Mouse (Mus musculus) kidney, postnatal 14 days (tissue): ENCODE measurements around the gene Nat8f6.
A peak's percentile ranks its signal among the peaks of the same experiment; 100 is the strongest.
"Not testable (repeated sequence)": the region's sequence is repeated elsewhere in the genome, so short reads cannot be mapped to it uniquely, and the experiment has no call there.

ENCODE experiments used
- DNase-seq: peaks from one replicate; pipeline ENCODE4 v3.0.0; 2022; ENCODE audit warnings: mixed read lengths

Gene Nat8f6

DNA sequence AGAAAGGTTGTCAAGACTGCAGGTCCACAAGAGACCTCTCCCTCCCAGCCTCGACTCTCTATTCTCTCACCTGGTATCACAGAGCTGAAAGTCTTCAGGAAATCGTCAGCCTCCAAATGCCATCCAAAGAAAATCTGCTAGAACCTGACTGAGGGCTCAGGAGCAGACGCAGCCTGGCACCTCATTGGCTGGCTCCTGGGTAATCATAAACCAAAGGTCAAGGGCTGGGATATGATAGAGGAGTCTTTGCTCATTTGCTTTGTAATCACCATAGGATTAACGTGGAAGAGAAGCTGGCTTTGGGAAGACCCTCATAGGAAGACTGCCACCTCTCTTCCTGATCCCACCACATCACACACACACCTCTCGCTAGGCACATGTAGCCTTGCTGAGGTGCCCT, at the start of gene Nat8f6, which contains the start of gene Nat8f5:
Nat8f6 (minus strand) TSS at position 118 of the 400 bp plus-strand sequence.
Nat8f5 (minus strand) TSS at position 136 of the 400 bp plus-strand sequence.
- no peak for DNase-seq

DNA sequence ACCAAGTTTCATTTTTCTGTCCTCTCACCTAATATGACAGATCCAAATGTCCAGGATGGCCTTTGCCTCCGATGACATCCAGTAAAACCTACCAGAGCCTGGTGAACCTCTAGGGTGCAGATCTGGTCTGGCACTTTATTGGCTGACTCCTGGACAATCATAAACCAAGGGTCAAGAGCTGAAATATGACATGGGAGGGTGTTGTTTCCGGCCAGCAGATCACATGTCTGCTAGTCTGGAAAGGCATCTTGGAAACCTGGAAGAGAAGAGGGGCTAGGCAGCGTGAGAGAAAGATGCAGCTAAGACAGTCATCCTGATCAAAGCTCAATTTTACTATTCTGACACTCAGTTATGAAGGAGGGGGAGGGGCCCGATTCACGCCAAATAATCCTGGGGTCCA, 48.3 kb upstream of the Nat8f6 start, which contains the start of gene Nat8f2:
Nat8f2 (minus strand) TSS at position 153 of the 400 bp plus-strand sequence.
- DNase-seq, result not testable (repeated sequence)

DNA sequence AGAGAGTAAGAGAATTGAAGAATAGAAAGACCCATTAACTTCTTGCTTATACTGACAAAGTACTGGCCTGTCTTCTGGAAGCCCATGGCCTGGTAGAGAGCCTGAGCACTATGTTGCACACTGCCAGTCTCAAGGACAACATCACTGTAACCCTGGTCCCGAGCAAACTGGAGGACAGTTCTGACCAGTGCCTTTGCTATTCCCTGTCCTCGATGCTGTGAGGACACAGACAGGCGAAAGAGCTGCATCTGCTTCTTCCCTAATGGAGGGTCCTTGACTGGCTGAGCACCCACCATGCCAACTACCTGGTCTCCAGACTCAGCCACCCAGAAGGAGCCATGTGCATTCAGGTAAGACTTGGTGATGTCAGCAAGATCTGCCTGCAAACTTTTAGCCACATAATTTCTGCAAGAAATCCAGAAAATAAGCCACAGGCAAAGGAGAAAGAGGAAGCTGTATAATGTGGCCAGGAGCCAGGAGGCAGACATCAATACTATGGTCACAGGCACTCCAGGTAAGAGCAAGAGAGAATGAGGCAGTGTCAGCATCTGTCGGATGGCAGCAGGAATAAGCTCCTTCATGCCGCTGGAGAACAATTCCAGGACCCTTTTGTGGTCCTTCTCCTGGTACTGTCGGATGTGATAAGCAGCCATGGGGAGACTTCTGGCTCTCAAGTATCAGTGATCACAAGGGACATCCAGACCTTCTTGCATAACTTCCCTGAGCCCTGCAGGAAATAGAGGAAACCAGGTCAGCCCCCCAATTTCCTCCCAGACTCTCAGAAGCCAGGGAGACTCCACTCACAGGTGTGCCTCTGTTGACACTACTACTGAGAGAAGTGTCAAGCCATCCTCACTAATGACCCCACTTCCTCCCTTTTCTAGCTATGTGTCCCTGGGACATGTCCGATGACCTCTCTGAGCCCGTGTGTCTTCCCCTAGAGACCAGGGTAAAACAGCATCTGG, 47.3 kb upstream of the Nat8f6 start:
- peak; percentile 52 for DNase-seq

DNA sequence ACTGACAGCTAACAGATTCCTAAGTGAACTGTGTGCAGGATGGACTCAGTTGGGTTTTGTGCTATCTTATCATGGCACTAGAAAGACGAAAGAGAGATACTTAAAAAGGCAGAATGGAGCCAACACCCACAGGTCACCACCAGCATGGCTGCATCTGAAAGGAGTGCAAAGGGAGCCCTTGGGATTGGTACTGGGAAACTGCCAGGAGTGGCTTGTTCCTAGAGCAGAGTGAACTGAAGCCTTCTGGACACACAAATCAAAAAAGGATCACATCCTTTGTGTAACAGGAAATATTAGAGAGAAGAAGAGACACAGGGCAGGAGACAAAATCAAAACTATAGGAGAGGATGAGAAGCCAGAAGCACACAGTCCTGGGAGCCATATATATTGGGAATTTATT, 46.2 kb upstream of the Nat8f6 start:
- not testable (repeated sequence) for DNase-seq

DNA sequence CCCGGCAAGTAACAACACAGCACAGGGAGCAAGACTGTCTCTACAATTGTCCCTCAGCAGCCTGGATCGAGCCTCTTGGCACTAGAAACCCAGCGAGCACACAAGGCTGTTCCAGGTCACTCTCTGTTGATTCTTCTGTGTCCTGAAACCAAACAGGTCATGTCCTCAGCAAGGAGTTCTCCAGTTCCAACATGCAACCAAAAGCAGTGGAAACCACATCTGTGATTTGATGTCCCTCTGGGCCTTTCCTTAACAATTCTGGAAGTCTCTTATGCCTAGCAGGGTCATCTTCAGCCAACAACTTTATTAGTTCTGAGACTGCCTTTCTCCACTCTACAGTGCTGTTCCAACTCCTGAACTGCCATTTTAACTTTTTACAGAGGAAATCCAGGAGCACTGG, 45.4 kb upstream of the Nat8f6 start:
- not testable (repeated sequence) for DNase-seq

DNA sequence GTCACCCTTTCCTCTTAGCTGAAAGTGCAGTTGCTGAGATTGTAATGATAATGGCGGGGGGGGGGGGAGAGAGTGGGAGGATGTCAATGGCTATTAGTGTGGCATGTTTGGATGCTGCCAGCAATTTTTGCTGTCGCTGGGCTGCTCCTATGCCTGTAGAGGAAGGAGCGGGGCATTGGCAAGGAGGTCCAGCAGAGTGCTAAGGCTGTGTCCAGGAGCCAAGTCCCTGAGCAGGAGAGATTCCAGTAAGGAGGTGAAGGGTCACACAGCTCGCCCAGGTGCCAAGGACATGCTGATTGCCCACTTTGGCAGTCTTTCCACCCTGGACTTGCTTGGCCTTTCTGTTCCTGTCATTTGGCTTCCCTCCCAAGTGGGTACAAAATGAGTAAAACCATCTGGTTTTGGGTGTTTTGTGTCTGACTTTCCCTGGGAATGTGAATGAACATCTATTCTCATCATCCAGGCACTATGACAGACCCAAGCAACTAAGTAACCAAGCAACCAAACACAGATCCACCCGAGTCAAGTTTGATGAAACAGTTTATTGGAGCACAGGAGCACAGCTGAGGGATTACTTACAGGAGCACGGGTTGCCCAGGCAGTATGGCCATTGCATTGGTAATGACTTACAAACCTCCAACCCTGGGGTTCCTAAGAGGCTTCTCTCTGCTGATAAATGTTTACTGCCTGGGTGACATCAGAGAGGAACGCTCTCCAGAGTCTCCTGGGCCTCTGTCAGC, 44.3 kb upstream of the Nat8f6 start:
- DNase-seq, result not testable (repeated sequence)

DNA sequence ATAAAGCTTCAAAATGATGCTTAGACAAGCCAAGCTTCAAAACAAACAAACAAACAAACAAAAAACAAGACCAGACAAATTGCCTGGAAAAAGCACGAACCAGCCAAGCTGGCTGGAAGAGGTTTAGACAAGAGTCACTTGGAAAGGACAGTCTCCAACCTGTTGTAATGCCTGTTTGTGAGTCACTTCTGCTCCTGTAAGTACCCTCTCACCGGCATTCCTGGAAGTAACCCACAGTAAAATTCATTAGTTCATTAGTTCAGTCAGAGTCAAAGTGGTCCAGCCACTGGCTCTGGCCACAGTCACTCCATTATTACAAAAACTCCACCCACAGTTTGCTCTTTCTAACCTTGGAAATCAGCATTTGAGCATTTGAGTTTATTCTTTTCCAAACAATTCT, 43.1 kb upstream of the Nat8f6 start:
- DNase-seq, result no peak

DNA sequence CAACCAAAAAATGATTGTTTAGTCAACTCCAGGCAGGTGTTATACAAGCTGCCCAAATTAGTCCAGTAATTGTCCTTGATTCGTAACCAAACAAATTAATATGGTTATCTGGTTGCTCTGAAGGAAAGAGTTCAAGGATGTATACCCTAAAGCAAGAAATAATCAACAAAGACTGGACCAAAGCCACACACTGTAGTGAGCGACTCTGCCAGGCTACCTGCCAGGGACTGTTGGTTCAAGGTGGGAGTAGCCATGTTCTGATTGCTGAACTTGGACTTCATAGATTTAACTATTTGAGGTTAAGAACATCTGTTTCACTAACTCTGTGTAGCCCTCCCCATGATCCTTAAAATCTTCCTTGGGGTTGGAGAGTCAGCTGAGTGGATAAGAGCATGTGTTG, 42.4 kb upstream of the Nat8f6 start:
- DNase-seq, result no peak

DNA sequence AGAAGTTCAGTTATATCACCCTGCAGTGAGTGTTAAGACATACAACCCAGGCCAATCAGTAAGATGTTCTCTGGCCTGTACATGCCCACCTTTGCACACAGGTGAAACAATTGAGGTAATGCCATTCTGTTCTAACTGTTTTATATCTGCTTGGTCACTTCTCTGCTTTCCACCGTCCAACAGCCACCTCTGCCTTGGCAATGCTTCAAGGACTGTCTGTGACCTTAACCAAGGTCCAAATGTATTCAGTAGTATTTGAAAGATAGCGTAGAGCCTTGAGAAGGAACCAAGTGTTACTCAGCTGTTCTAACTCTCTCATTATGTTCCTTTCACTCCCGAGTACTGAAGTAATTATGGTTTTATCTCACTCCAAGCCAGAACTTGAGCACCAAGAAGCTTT, 41.8 kb upstream of the Nat8f6 start:
- no peak for DNase-seq

DNA sequence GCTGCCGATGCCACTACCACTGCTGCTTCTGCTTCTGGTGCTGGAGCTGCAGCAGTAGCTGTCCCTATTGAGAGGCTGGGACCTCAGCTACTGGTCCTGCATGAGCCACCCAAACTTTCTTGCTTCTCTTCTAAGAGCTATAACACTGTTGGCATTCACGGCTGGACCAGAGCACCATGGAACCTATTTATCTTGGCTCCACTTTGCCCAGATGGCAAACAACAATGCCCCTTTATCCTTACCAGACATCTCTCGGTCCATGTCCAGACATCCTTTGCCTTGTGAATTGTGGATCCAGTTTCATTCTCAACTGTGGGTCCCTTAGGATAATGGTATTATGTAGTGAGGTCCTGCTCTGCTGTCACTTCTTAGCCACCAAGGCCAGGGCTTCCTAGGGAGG, 40.5 kb upstream of the Nat8f6 start:
- DNase-seq, result no peak

DNA sequence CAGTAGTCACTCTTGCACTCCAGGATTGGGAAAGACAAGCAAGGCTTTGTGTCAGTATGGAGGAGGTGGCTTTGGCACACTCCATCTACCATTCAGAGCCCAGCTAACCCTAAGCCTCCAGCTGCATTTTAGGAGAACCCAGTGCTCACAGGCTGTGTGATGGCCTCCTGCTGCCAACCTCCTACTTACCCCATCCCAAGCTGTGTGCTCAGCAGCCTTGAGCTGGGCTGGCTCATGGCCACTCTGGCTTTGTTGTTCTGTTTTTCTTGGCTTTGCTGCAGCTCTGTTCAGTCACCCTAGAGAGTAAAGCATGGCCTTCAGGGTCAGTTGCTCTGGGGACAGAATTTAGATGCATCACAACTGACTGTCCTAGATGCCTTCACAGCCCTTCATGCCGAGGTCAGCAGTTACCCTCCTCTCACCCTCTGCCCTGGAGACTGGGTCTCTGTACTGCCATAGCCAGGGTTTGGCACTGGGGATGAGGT, 35.5 kb upstream of the Nat8f6 start:
- DNase-seq, result peak; percentile 83

DNA sequence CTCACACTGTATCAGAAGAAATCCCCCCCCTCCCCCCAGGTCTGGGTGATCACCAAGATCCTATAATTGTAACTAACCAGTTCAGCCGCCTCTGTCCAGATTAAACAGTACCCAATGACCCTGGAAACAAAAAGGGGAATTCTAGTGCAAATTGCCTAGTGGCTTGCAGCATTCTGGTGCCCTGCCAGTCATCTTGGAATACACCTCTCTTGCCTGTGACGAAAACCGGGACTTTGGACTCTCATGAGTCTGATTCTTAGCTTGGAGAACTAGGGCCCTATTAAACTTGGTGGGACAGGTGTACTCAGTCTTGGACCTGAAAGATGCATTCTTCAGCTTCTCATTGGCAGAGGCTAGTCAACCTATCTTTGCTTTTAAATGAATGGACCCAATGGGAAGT, 32.7 kb upstream of the Nat8f6 start:
- peak; percentile 27 for DNase-seq

DNA sequence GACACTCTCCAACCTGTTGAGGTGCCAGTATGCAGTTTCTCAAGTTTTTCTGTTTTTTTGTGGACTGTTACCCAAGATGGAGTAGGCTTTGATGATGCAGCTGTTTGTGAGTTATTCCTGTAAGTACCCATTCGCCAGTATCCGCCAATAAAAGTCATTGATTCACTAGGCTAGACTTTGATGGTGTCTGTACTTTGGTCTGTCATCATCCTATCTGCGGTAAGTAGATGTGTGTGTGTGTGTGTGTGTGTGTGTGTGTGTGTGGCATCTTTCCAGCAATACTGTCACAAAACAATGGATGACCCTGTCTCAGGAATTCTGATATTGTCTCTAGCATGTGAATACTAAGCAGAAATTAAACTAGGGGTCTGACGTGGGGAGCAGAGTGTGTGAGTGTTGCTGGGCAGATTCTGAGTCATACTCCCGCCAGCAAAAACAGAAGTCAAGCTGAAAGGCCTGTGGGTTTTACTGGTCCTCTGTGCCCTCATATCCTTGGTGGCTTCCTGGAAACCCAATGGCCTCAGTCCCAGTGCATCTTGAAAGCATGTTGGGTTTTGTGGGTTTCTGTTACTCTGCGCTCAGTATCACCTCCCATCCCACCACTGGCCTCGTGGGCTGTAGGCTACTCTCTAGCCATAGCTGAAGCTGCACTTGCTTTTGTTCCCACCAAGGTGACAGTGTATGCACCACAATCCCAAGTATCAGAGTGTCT, 30.5 kb upstream of the Nat8f6 start:
- no peak for DNase-seq

DNA sequence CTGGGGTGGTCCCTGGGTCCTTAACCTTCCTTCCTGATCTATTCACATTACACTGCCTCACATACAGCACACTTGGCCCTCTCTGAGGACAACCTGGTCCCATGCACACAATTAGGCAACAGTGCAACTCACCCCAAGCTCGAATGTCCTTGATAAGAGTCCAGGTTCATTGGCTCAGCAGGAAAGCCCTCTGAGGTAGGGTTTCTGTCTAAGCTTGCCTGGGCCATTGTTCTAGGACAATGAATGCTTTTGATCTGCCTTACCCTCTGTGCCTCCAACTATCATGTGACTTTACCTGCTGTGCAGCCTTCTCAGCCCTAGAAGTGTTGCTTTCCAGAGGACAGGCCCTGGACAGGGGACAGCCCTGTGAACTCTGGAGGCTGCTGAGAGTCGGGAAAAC, 28.5 kb upstream of the Nat8f6 start:
- DNase-seq, result no peak

DNA sequence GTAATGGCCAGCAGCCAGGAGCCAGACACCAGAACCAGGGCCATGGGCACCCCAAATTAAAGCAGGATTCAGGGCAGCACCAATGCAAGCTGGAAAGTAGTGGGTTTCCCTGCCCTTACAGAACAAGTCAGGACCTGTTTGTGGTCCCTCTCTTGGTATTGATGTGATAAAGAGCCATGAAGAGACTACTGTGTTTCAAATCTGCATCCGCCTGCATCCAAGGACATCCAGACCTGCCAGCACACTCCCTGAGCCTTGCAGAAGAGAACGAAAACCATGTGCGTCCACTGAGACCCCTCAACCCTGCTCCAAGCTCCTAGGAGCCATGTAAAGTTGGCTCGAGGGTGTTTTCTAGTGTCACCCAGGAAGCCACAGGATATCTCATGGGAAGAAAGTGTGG, 27.4 kb upstream of the Nat8f6 start:
- no peak for DNase-seq

DNA sequence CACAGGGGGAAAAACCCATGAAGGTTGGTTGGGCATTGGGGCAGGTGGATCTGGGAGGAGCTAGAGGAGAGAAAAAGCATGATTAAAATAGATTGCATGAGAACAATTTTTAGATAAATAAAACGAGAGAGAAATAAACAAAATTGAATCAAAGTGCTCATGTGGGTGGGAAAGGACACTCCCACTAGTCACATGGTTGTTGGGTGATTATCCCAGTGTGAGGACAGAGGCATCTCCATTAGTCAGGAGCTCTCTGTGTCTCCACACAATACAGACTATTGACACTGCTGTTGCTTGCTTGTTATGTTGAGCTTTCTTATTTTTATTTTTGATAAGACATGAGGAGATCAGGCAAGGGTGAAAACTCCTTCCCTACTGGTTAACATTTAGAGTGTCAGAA, 26.2 kb upstream of the Nat8f6 start:
- no peak for DNase-seq

DNA sequence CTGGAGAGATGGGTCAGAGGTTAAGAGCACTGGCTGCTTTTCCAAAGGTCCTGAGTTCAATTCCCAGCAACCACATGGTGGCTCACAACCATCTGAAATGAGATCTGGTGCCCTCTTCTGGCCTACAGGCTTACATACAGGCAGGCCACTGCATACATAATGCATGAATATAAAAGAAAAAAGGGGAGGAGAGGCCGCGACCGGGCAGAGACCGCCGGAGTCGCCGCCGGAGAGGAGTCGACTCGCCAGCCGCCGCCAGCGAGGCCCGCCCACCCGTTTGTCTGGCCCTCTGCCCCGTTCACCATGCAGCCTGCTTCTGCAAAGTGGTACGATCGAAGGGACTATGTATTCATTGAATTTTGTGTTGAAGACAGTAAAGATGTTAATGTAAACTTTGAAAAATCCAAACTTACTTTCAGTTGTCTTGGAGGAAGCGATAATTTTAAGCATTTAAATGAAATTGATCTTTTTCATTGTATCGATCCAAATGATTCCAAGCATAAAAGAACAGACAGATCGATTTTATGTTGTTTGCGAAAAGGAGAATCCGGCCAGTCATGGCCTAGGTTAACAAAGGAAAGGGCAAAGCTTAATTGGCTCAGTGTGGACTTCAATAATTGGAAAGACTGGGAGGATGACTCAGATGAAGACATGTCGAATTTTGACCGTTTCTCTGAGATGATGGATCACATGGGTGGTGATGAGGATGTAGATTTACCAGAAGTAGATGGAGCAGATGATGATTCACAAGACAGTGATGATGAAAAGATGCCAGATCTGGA, 23.1 kb upstream of the Nat8f6 start:
- DNase-seq, result not testable (repeated sequence)

DNA sequence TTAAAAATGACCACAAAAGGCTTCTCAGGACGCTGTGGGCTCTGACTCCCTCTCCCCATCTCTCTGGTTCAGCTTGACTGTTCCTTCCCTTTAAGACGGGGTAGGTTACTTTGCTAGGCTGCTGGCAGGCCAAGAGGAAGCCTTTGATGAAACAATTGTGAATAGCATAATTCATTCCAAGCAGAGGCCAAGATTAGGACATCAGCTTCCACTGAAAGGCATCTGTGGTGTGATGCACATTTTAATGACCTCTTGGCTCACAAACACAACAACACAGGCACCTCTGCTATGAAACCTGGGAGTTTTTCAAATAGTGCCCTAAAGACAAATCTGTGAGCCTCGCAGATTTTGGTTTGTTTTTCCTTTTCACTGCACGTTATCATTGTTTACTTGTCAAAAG, 19.2 kb upstream of the Nat8f6 start:
- peak; percentile 16 for DNase-seq

DNA sequence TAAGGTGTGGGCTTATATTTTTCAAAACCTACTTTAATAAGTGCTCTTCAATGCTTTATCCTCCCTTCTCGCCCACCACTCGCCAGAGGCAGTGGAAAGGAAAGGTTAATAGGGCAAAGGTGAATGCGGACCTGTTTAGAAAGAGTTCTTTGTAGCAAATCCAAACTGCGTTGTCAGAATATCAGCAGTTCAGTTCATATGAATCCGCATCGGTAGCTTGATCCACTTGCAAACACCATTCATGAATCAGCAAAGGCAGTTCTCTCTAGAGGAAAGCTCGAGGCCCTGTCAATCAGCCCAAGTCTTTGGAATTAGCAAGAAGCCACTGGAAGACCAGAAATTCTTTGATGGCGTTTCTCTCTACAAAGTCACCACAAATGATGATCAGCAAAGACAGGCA, 17.9 kb upstream of the Nat8f6 start:
- no peak for DNase-seq

DNA sequence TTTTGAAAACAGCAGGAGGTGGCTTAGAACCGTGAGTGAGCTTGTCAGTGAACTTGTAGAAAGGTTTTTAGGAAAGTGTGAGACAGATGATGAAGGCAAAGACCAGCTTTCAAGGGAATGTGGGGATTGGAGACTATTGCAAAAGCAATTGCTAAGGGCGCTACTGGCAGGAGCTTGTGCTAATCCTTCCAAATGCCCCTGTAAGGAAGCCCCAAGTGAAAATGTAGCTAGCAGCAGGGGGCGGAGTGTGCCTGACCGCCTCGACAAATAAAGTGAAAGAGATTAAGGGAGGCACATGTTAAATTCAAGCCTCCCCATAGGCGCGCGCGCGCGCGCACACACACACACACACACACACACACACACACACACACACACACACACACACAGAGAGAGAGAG, 16.6 kb upstream of the Nat8f6 start:
- DNase-seq, result peak; percentile 40

DNA sequence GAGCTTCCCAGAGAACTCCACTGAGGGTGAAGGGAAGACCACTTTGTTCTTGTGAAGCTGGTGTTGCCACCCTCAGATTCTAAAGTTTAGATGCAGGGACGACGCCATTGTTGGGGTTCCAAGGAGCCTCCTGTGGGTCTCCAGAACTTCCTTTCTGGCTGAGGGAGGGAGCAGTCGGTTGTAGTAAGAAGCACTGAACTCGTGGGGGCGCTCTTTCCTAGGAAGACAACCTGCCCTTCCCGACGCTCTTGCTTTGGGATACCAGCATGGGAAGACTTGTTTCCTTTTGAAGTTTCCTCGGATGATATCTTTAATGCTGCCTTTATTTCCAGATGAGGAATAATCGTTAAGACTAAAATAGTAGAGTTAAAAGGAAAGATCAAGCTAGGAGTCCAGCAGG, 16.1 kb upstream of the Nat8f6 start:
- DNase-seq, result peak; percentile 68

DNA sequence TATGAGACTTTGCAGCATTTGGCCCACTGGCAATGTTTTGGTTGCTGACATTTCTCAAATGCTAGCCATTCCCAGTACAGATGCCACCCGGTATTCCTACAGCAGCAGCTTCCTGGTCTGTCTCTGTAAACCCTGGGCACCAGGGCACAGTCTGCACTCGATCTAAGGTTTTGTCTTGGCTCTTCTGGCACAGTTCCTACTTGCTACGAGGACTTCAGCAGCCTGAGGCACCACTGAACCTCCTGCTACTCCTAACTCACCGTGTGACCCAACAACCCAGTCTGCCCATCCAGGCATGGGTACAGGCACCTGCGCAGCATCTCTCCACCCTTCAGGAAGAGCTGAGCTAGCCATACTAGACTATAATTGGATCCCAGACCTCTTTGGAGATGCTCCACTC, 15.3 kb upstream of the Nat8f6 start:
- DNase-seq, result not testable (repeated sequence)
